ENCODE assay signal across 15 mouse cellular contexts in the genomic region with DNA sequence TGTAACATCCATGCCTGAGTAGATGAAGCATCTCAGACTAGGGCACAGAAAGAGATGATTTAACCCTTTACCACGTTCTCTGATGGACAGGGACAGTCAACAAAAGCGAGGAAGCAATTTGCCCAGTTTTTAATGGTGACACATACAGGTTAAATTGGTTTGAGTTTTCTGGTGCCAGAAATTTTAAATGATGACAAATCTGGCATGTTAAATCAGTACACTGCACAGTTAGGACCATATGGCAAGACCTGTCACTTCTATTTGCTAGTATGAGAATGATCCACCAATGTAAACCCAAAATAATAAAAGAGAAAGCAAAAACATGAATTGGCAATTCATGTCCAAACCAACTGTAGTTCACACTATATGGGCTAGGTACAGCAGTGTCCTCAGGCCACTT.
"Had no signal": no experiment of that assay in that cellular context is flagged by ENCODE, and none has a peak within 500 bp of the region (broad histone marks: within the 10 kb centered on the region; RNA-seq: fewer than 3 reads in every experiment).

No protein-coding gene starts in this region.

- H3K36me3 ChIP-seq: neural tube, embryonic 15.5 days; stomach, embryonic 15.5 days had no signal

- DNase-seq: retina, postnatal 1 day; right cerebral cortex, adult 18-20 months; right cerebral cortex, postnatal 14 days; right cerebral cortex, postnatal 25 days; right cerebral cortex, postnatal 4 days; spleen, adult 18-20 months; thymus, adult 18-20 months; thymus, adult 2 months; thymus, postnatal 14 days; thymus, postnatal 25 days; thymus, postnatal 36 days; thymus, postnatal 4 days had no signal

- H3K27me3 ChIP-seq: neural tube, embryonic 15.5 days; stomach, embryonic 15.5 days had no signal

- H3K9ac ChIP-seq: neural tube, embryonic 15.5 days; stomach, embryonic 15.5 days had no signal

- H3K4me2 ChIP-seq: neural tube, embryonic 15.5 days; stomach, embryonic 15.5 days had no signal

- H3K9me3 ChIP-seq: stomach, embryonic 15.5 days had no signal

- H3K27ac ChIP-seq: neural tube, embryonic 15.5 days; stomach, embryonic 15.5 days; stomach, postnatal 0 days had no signal

- H3K4me3 ChIP-seq: neural tube, embryonic 15.5 days; stomach, embryonic 15.5 days had no signal

- H3K4me1 ChIP-seq: neural tube, embryonic 15.5 days; stomach, embryonic 15.5 days had no signal
